Mouse (Mus musculus) ES-E14 (cell line): ENCODE results near the gene Lmcd1.

Experiments used
- CHD2 ChIP-seq: IDR thresholded peaks from 2 replicates; pipeline ENCODE4 v1.6.1; 2014; ENCODE audit warnings: mild to moderate bottlenecking, low read depth, low read length, inconsistent platforms
- HCFC1 ChIP-seq: IDR thresholded peaks from 2 replicates; pipeline ENCODE4 v1.6.1; 2012; ENCODE audit warnings: low read length, inconsistent platforms, borderline replicate concordance; ENCODE audit not compliant: insufficient read depth
- MAFK ChIP-seq: IDR thresholded peaks from 2 replicates; pipeline ENCODE4 v1.6.1; 2014; ENCODE audit warnings: mild to moderate bottlenecking, low read depth, low read length, inconsistent platforms; ENCODE audit not compliant: insufficient read depth
- ZC3H11A ChIP-seq: IDR thresholded peaks from 2 replicates; pipeline ENCODE4 v1.6.1; 2012; ENCODE audit warnings: low read depth, mild to moderate bottlenecking, inconsistent platforms, low read length, borderline replicate concordance
- ZNF384 ChIP-seq: IDR thresholded peaks from 2 replicates; pipeline ENCODE4 v1.6.1; 2012; ENCODE audit warnings: low read depth, low read length, inconsistent platforms

- TF ChIP-seq ZNF384 (no peak), ZC3H11A (no peak), CHD2 (no peak), MAFK (no peak), HCFC1 (no peak)
Observed at GRCm38 (mm10) chr6:112339016-112339415, 65.5 kb downstream of the Lmcd1 start.
